Mouse (Mus musculus) CH12.LX (cell line): ENCODE measurements around the gene Pax5. TPM values are rescaled to one million over a fixed set of nuclear protein-coding genes. Genes with fewer than 3 reads are reported as not detected.

Source experiments
- DNase-seq: peaks from one replicate; pipeline ENCODE4 v3.0.0-alpha.2; 2013; ENCODE audit errors: extremely low read depth
- H3K27ac ChIP-seq: 2 replicates; pipeline ENCODE4 v1.5.1; 2012; ENCODE audit warnings: low read depth, mild to moderate bottlenecking, control low read depth, moderate library complexity; ENCODE audit not compliant: insufficient read depth
- H3K27me3 ChIP-seq: replicated peaks from 2 replicates; pipeline ENCODE3; 2012; ENCODE audit warnings: inconsistent platforms
- H3K36me3 ChIP-seq, 2 experiments: replicated peaks in 1 of 2; 2 replicates each; pipeline versions ENCODE3 to v1.6.1; 2012; ENCODE audit warnings: inconsistent platforms in 1 of 2, low read length in 1 of 2, mild to moderate bottlenecking in 1 of 2, mixed read lengths in 1 of 2, moderate library complexity in 1 of 2; ENCODE audit not compliant: control insufficient read depth in 1 of 2, insufficient read depth in 1 of 2
- H3K4me1 ChIP-seq, 2 experiments: 2 replicates each; pipeline ENCODE4 v1.6.1; 2012; ENCODE audit warnings: inconsistent platforms in 1 of 2, moderate library complexity in 1 of 2; ENCODE audit not compliant: insufficient read depth in 2 of 2, control insufficient read depth in 1 of 2
- H3K4me2 ChIP-seq: 2 replicates; pipeline ENCODE4 v1.6.1; 2012; ENCODE audit warnings: low read depth, mild to moderate bottlenecking, control low read depth; ENCODE audit not compliant: poor library complexity, insufficient read depth, severe bottlenecking
- H3K4me3 ChIP-seq, 3 experiments: fragments of 150-350 bp in 1 of 3; sonication (generic) in 1 of 3; replicated peaks in 1 of 3; 2 replicates each; pipeline versions ENCODE3 to v1.5.1; 2011 to 2012; ENCODE audit warnings: low read depth in 2 of 3, low read length in 2 of 3, mild to moderate bottlenecking in 2 of 3, moderate library complexity in 2 of 3, control low read depth in 1 of 3, improper control_type of control experiment in 1 of 3, inconsistent platforms in 1 of 3, mixed read lengths in 1 of 3; ENCODE audit not compliant: poor library complexity in 1 of 3
- H3K79me2 ChIP-seq: replicated peaks from 2 replicates; pipeline ENCODE4 v1.6.1; 2012; ENCODE audit warnings: mild to moderate bottlenecking, moderate library complexity; ENCODE audit not compliant: control insufficient read depth, poor library complexity, insufficient read depth, severe bottlenecking; ENCODE audit errors: extremely low read depth
- H3K9ac ChIP-seq: 2 replicates; pipeline ENCODE4 v1.6.1; 2012; ENCODE audit warnings: low read depth, mild to moderate bottlenecking, control low read depth, moderate library complexity; ENCODE audit not compliant: insufficient read depth
- H3K9me3 ChIP-seq: replicated peaks from 2 replicates; pipeline ENCODE3; 2012; ENCODE audit warnings: low read length, inconsistent platforms, mixed read lengths
- CHD2 ChIP-seq: IDR thresholded peaks from 2 replicates; pipeline ENCODE4 v1.6.1; 2011; ENCODE audit warnings: low read length, improper control_type of control experiment
- CTCF ChIP-seq, 2 experiments: IDR thresholded peaks in 1 of 2; conservative IDR thresholded peaks in 1 of 2; 2 replicates each; pipeline ENCODE4 v1.5.1; 2011 to 2012; ENCODE audit warnings: low read depth in 2 of 2, low read length in 2 of 2, improper control_type of control experiment in 1 of 2, inconsistent platforms in 1 of 2, mild to moderate bottlenecking in 1 of 2, moderate library complexity in 1 of 2
- ELF1 ChIP-seq: IDR thresholded peaks from 2 replicates; pipeline ENCODE4 v1.6.1; 2014; ENCODE audit warnings: low read depth, mild to moderate bottlenecking, inconsistent platforms, low read length, improper control_type of control experiment
- ETS1 ChIP-seq: conservative IDR thresholded peaks from 2 replicates; pipeline ENCODE4 v1.6.1; 2012; ENCODE audit warnings: low read depth, mild to moderate bottlenecking, inconsistent platforms, low read length, improper control_type of control experiment, moderate library complexity
- HCFC1 ChIP-seq: IDR thresholded peaks from 2 replicates; pipeline ENCODE4 v1.6.1; 2012; ENCODE audit warnings: low read depth, mild to moderate bottlenecking, inconsistent platforms, low read length, improper control_type of control experiment
- MAFK ChIP-seq: IDR thresholded peaks from 2 replicates; pipeline ENCODE4 v1.6.1; 2011; ENCODE audit warnings: low read length, improper control_type of control experiment; ENCODE audit not compliant: insufficient replicate concordance
- NRF1 ChIP-seq: IDR thresholded peaks from 2 replicates; pipeline ENCODE4 v1.6.1; 2014; ENCODE audit warnings: low read depth, mild to moderate bottlenecking, inconsistent platforms, low read length, improper control_type of control experiment, moderate library complexity
- POLR2AphosphoS2 ChIP-seq: IDR thresholded peaks from 2 replicates; pipeline ENCODE4 v1.6.1; 2011; ENCODE audit warnings: low read depth, low read length, improper control_type of control experiment
- SIN3A ChIP-seq: IDR thresholded peaks from 2 replicates; pipeline ENCODE4 v1.6.1; 2012; ENCODE audit warnings: low read length, improper control_type of control experiment, inconsistent platforms
- USF1 ChIP-seq: IDR thresholded peaks from 2 replicates; pipeline ENCODE4 v1.6.1; 2014; ENCODE audit warnings: low read depth, mild to moderate bottlenecking, inconsistent platforms, low read length, improper control_type of control experiment
- ZC3H11A ChIP-seq: IDR thresholded peaks from 2 replicates; pipeline ENCODE4 v1.6.1; 2012; ENCODE audit warnings: low read depth, mild to moderate bottlenecking, inconsistent platforms, low read length, improper control_type of control experiment
- ZMIZ1 ChIP-seq: IDR thresholded peaks from 2 replicates; pipeline ENCODE4 v1.6.1; 2012; ENCODE audit warnings: low read depth, mild to moderate bottlenecking, inconsistent platforms, low read length, improper control_type of control experiment
- dilution Hi-C: fragments of 300-500 bp; cut with MboI; formaldehyde crosslinking; loops from 2 replicates; pipeline ENCODE4 v1.14.3; 2020; ENCODE audit warnings: low sequenced_read_pairs; ENCODE audit not compliant: extremely low pct_unique_long_range_greater_than_20kb, extremely low pct_ligation_motif_present
- in situ Hi-C: fragments of 300-500 bp; cut with MboI; formaldehyde crosslinking; loops from 3 replicates; pipeline ENCODE4 v1.14.3; 2019; ENCODE audit warnings: low sequenced_read_pairs, low pct_ligation_motif_present, low pct_unique_long_range_greater_than_20kb, mixed read lengths
- polyA plus RNA-seq: library from polyadenylated mRNA; unstranded; fragments of >175 nt; gene quantifications from 2 replicates; pipeline ENCODE4 v1.2.1, GENCODE M21; 2012; ENCODE audit warnings: low read depth; ENCODE audit not compliant: insufficient read length
- total RNA-seq, 2 experiments: library from RNA; depleted of rRNA; stranded (reverse); fragments of 300-350 nt in 1 of 2; fragments of >200 nt in 1 of 2; gene quantifications; 2 replicates each; pipeline ENCODE4 v1.2.3; 2012 to 2014

The Pax5 gene
- total and polyA plus RNA-seq, 3 experiments = 13.5 to 57.4 (median 21.8) TPM

DNA sequence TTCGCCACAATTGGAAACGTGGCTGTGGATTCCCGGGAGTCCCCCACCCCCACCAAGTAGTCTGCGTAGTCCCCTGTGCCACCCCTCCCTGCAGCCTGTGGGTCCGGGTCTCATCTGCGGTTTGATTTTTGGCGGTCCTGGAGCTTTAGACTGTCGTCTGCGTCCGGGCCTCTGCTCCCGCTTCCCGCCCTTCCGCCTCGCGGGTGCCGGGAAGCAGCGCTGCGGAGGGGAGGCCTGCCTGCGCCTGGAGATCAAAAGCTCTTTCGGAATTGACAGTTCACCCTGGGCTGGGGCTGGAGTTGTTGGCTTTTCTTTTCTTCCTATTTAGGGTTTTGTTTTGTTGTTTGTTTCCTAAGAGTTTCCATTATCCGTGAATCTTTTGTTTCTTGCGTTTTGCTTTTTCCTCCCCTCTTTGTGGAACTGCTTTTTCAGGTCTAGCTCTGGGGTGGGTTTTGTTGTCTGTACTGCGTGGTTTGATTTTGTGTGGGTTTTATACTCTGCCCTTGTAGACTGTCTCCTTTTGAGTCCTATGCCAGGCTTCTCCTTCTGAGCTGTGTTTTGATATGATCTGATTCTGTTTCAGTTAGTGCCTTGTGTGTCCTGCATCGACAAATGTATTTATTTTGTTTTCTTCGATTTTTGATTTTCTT, 1.9 kb upstream of the Pax5 start:
- DNase-seq = no peak
- Histone ChIP-seq H3K79me2 (peaks cover 31% of the 10 kb centered on the region), H3K27ac (no peak overlapping the region), H3K4me1 (peaks cover 5 to 7% of the 10 kb centered on the region in 2 experiments; a peak in 2 of 4 replicates), H3K9me3 (peaks cover 22% of the 10 kb centered on the region), H3K4me2 (no peak overlapping the region), H3K9ac (no peak overlapping the region), H3K4me3 (no peak overlapping the region), H3K27me3 (no peaks in the 10 kb centered on the region), H3K36me3 (peaks cover 0 to 6% of the 10 kb centered on the region in 2 experiments)
- TF ChIP-seq POLR2AphosphoS2 (no peak), ETS1 (no peak), MAFK (no peak), ZC3H11A (no peak), ZMIZ1 (no peak), NRF1 (no peak), HCFC1 (no peak), CHD2 (no peak), USF1 (no peak)
- dilution Hi-C loops = no loop called here
- in situ Hi-C loops = no loop called here

DNA sequence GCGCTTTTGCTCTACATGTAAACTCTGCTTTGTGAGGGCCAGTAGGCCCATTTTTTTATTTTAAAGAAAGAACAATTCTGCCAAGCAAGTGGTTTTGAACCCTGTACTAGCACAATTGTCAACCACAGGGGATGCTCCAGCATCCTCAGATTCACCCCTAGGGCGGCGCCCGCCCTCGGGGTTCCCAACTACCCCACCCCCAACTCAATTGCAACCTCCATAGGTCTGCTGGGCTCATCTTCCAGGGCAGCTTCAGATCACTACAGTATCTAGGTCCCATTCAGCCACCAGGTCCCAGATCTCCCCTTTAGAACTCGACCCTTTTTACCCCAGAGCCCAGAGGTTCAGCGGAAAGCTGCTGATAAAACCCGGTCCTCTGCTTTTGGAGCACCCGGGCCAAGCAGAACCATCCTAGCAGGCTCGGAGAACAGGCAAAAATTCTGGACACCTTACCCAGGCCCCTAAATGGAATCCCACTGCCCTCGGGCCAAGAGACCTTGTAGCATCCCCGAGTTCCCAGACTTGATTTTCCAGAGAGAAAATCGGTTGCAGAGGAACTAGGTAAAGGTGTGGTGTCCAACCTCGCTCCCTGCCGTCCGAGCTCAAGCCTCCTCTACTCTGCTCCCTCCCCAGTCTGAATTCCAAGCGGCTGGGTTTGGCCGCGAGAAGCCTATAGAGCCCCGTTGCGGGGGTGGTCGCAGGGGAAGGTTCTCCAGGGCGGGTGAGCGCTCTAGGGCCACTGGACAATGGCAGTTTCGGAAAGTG, 1.0 kb upstream of the Pax5 start:
- peaks cover 0 to 6% of the 10 kb centered on the region in 2 experiments for H3K36me3 ChIP-seq
- peak overlapping the region; percentile 58 to 66 (median 66) for H3K4me3 ChIP-seq
- dilution Hi-C loops = no loop called here
- H3K4me1 ChIP-seq = peaks cover 0 to 5% of the 10 kb centered on the region in 2 experiments; a peak in 1 of 4 replicates
- DNase-seq = no peak
- H3K9ac ChIP-seq = peak overlapping the region; percentile 90
- peak overlapping the region; percentile 90; the same call in 1 of the 2 replicates for H3K27ac ChIP-seq
- peaks cover 22% of the 10 kb centered on the region for H3K9me3 ChIP-seq
- peaks cover 39% of the 10 kb centered on the region for H3K79me2 ChIP-seq
- TF ChIP-seq ELF1 (no peak), USF1 (no peak), CTCF (conservative IDR thresholded peaks at IDR 0.05 in 1 of 2, IDR thresholded peaks at IDR 0.05 in 1 of 2; ENCODE audit: low read depth in 2 of 2, low read length in 2 of 2) (peak in 1 of 2 experiments; percentile 50; a peak in 2 of 4 replicates), SIN3A (no peak)
- peak overlapping the region; percentile 2; the same call in 1 of the 2 replicates for H3K4me2 ChIP-seq
- no peaks in the 10 kb centered on the region for H3K27me3 ChIP-seq
- in situ Hi-C loops = no loop called here
